Mouse (Mus musculus) right cerebral cortex, adult 18-20 months (tissue): ENCODE data around the gene Prkca.
A peak's percentile ranks its signal among the peaks of the same experiment; 100 is the strongest.
"Not testable (repeated sequence)": the region's sequence is repeated elsewhere in the genome, so short reads cannot be mapped to it uniquely, and the experiment has no call there.

ENCODE experiments used
- DNase-seq: peaks from one replicate; pipeline ENCODE4 v3.0.0; 2022; ENCODE audit warnings: mixed read lengths

Prkca gene

DNA sequence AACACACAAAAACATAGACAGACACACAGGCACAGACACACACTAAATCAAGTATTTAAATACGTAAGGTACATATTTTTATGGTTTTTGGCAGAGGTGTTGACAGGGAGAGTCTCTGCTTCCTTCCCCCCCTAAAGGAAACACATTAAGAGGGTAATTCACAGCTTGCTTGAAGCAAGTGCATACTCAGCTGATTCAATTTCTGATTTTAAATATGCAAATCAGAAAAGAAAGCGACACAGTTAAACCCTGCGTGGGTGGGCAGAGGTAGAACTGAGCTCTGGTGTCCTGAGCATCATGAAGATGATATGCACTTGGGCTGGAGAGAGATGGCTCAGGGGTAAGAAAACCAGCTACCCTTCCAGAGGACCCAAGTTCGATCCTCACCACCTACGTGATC lies 248.9 kb downstream of the Prkca start:
- no peak for DNase-seq

DNA sequence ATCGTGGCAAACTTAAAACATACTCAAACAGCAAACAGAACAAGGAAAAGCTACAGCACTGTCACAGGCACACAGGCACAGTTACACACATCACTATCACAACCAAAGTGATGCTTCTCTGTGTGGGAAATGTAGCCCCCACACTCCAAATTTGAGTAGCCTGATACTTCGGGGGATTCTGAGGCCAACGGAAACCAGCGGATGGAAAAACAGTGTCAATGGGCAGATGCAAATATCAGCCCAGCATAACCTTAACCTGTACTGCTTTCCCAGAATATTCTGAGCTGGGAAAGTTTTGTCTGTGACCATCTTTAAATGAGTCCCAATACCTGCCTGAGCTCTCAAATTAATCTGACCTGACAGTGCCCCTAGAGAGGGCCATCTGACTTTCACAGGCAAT lies 250.5 kb downstream of the Prkca start:
- no peak for DNase-seq

DNA sequence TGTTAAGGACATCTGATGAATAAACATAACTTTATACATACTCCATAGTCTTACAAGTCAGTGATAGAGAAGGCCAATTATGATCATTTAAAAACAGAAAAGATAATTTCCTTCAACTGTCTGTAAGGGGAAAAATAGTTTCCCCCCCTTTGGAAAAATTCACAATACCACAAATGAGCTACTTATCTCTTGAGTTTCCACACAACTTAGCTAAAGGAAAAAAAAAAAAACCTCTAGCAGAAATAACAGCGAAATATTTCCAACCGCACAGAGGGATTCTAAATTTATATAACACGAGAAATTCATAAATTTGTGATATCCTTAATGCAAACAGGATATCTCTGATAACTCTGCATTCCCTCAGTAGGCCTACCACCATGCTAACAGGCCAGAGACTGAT lies 252.5 kb downstream of the Prkca start:
- DNase-seq = no peak

DNA sequence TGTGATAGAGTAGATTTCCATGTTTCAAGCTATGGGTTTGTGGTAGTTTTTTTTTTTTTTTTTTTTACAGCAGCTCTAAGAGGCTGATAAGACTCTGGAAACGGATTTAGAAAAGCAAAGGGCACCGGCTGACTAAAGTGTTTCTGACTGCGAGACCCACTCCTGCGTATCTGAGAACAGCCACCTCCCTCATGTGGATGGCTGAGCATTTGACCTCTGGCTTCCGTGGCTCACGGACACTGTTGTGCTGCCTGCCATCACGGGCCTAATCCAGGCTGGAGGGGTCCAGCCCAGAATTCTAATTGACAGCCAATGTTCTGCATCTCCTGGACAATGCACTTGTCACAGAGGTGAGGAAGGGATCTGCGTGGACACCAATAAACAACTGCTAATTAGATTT lies 253.0 kb downstream of the Prkca start:
- DNase-seq = no peak

DNA sequence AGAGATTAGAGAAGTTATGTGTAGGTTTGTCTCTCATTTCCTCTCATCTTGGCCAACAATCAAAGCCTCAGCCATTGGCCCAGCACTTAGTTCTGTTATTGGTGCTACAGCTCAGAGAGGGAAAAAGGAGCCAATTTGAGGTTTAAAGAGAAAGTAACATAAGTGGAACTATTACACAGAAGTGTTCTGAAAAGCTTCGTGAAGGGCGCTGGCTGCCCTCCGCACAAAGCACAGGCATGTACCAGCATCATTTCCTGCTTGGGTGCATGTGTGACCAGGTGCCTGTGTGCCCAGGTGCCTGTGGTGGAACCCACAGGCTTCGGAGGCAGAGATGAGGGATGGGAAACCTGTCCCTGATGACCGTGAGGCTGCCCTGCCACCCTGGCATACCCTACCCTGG lies 255.7 kb downstream of the Prkca start:
- no peak for DNase-seq

DNA sequence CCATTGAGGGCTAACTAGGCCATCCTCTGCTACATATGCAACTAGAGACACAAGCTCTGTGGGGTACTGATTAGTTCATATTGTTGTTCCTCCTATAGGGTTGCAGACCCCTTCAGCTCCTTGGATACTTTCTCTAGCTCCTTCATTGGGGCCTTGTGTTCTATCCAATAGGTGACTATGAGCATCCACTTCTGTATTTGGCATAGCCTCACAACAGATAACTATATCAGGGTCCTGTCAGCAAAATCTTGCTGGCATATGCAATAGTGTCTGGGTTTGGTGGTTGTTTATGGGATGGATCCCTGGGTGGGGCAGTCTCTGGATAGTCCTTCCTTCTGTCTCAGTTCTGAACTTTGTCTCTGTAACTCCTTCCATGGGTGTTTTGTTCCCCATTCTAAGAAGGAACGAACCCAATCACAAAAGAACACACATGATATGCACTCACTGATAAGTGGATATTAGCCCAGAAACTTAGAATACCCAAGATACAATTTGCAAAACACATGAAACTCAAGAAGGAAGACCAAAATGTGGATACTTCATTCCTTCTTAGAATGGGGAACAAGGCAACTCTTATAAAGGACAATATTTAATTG lies 256.5 kb downstream of the Prkca start:
- DNase-seq = not testable (repeated sequence)

DNA sequence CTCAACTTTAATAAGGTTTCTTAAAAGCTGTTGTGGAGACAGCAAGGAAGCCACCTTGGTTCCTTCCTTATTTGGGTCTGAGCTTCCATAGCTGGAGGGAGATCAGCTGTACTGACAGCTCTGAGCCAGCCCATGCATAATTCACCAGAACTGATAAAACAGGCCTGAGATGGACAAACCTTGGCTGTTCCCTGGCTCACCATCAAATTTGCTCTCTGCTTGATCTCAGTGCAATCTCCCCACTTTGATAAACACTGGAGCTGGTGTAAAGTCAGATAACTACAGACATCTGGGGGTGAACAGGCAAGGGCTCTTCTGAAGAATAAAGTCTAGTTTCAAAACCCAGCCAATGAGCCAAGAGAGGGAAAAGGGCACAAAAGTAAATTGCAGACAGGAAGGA lies 261.1 kb downstream of the Prkca start:
- no peak for DNase-seq

DNA sequence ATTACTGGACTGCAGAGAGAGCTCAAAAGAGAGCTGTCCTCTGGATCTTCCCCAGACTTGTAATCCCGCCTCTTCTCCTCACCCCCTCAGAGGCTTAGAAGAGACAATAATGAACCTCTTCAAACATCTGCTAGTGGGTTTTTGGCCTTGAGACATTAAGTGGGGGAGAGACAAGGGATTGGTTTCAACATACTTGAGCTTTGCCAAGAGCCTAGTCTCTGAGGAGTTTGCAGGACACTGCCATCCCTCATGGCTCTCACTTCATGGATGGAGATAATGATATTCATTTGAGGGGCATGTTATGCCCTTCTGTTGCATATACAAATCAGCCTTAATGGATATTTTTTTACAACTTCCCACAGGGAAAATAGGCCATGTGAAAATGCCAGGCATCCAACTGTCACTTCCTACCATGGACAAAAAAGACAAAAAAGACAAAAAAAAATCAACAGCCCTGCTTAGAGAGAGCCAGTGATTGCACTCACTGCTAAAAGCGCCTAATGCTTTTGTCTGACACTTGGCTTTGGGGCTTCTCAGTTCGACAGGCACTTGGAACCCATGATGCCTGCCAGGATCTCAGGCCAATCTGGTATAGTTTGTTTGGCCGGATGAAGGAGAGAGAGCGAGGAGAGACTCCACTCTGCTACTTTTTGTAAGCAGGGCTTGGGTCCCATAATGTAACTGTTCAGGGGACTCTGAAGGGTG lies 263.6 kb downstream of the Prkca start:
- DNase-seq = no peak

DNA sequence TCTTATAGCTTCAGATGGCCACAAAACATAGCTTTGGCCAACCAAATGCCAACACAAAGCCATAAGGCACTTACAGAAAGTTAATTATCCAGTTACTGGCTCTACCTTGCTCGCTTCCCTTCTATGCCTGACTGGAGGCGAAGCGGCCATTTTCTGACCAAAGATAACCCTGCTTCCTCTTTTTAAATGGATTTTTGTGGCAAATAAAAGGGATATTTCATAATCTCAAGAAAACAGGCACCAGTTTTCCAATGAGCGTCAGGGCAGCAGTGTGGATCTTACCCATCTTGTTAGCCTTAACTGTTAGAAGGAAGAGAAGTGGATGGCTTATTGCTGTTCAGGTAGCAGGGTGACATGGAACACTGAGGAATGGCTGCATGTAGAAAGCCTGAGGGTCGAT lies 264.3 kb downstream of the Prkca start:
- DNase-seq = no peak

DNA sequence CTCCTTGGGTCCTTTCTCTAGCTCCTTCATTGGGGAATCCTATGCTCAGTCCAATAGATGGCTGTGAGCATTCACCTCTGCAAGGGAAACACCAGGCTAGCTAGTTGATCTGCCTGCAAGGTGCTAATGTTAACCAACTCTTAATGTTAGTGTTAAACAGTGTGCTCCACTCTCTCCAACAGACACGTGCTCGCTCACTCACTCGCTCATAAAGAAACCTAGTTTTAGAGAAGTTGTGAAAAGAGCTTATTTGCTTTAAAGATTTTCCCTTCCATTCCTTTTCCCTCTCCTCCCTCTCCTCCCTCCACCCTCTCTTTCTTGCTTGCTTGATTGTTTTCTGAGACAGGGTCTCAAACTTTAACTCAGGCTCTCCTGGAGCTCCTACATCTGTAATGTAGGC lies 266.2 kb downstream of the Prkca start:
- DNase-seq = no peak

DNA sequence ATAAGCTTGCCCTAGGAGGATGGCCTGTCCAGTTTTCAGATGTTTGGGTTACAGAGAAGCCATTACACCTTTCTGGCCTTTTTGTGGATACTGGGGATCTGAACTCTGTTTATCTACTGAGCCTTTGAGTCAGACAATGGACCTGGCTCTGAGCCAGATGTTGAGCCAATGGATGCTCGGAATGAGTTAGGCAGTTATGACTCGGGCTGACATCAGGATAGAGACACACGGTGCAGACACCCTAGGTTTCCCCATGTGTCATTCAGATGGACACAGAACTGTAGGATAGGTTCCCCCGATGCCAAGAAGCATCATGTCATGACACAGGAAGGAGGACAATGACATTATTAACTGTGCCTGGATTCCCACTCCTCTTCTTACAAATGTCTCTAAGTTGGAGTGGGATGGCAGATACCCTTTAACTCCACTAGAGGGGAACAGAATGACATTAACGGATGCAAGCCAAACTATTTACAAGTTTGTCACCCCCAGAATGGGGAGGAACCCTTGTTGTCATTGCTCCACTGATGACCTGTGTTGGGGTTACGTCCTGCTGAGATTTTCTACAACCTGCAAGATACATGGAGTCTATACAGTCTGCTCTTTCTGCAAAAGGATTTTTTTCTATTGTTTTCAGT lies 271.0 kb downstream of the Prkca start:
- no peak for DNase-seq

DNA sequence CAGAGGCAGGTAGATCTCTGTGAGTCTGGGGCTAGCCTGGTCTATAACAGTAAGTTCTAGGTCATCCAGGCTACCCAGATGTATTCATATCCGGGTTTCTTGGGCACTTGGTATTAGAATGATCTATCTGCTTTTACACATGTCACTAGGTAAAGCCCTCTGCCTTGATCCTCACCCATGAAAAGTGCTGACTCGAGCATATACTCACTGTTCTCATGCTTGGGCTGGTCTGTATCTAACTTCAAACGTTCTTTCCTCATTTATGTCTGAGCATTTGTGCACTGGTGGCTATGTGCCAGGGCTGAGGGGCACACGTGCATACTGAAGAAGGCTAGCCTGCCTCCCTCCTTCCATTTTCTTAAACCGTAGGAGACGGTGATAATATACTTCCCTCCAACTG lies 272.5 kb downstream of the Prkca start:
- DNase-seq = no peak

DNA sequence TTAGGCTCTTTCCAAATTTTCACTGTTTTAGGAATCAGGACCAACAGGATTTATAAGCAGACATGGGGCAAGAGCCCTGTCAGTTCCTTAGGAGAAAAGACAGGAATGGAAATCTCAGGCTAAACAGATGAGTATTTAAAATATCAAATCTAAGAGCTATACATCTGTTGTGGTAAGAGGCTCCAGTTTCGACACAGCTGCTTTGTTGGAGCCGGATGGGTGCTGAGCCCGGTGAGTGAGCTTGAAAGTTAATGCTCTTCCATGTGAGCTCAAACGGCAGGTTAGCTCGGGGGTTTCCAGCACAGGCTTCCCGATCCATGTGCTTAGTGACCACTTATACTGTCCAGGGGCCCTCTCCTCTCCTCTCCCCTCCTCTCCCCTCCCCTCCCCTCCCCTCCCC lies 273.7 kb downstream of the Prkca start:
- DNase-seq = no peak

DNA sequence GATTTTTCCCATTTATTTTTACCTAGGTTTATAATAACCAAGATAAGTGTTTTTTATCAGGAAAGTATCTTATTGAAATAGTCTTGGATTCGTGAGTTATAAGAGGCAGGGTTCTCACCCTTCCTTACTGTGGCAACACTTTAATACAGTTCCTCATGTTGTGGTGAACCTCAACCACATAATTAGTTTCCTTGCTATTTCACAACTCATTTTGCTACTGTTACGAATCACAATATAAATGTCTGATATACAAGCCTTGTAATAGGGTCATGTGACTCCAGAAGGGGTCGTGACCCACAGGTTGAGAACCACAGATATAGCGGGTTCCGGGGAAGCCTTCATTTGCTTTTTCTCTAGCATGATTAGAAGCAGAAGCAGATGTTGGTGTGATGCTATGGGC lies 275.3 kb downstream of the Prkca start:
- no peak for DNase-seq

DNA sequence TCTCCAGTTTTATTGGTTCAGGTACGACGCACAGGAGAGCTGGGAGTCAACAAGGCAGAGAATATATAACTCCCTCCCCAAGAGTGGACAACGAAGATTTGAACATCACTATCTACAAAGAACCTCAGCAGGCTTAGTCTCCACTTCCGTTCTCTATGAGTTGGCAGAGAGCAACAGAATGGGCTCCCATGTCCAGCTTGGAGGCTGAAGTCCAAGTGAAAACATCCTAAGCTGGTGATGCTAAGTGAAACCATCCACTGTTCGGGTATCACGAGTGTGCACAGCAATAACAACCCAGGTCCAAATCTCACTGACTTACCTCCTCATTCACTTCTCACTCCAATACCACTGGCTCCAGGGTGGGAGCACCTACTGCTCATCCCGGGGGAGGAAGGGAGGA lies 276.6 kb downstream of the Prkca start:
- no peak for DNase-seq

DNA sequence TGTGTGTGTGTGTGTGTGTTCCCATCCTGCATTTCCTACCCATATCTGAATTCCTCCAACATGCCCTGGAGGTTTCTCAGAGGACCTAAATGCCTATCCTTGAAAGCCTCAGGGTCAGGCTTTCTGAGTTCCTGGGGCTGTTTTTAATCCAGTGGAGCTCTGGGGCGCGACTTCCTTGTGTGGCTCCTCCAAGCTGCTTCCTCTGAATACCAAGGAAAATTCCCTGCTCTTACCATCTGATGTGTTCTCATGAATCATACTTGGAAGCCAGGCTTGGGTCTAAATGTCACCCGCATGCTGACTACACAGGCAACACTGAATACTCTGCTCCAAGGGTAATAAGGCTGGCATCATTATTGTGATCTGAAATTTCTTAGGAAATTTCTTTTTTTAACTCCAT lies 279.3 kb downstream of the Prkca start:
- DNase-seq = no peak

DNA sequence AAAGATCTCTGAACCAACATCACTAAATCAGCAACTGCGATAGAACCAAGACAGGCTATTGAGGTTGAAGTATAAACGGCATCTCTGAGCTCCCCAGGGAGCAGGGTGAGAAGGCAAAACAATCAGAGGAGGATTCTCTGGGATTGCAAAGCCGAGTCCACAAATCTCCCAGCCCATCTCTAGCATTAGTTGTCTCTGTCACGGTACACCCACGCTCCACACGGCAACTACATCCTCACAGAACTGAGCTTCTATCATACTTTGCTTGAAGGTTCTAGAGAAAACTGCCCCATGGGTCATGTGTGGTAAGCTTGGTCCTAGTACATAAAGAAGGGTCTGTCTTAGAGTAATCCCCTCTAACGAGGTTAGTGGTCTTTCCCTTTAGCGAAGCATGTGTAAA lies 280.6 kb downstream of the Prkca start:
- DNase-seq = no peak

DNA sequence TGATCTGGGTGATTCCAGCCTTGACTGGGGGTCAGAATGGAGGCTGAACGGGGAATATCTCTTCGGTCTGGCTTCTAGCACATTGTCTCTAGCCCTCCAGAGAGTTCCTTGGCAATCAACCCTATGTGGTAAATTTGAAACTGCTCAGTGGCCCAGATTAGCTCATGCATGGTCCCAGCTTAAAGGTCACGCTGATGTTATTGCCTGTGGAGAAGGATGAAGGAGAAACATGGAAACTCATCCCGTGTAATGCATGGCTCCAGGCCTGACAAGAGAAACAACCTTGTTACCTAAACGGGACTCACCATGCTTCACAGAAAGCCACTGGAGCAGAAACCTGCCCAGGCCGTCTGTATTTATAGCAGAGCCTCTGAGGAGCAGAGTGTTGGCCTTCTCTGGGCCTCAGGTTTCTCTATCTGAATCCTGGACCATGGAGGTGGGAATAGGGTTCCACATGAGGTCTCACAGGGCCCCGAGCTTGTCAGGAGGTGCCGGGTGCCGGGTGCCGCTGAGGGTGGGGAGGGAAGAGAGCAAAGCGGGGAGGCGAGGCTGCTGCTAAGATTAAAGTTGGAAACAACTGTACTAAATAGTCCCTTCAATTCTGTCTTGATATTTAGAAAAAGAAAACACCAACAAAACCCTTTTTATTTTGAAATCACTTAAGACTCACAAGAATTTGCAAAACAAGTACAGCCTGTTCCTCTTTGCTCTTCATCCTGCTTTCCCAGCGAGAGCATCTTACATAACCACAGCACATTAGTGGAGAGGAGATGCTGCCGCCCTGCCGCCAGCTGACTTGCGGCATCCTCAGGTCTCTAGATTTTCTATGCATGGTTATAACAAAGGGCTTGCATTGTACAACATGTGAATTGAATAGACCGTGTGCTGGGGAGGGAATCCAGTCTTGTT lies 281.9 kb downstream of the Prkca start:
- peak; percentile 78 for DNase-seq

DNA sequence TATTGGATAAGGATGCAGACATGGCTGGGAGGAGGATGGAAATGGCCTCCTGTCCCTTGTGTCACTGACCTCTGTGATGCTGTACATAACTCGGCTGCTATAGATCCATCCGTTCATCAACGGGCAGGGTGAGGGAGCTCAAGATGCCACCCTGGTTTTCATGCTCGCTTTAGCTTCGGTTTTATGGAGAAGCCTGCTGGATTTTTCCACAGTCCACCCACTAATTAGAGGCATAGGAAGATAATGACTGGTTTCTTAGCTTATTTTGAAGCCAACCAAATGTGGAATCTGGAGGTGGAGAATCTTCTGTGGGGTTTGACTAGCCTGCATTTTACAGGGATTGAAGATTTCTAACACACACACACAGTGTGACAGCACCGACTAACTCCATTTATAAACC lies 286.6 kb downstream of the Prkca start:
- peak; percentile 28 for DNase-seq

DNA sequence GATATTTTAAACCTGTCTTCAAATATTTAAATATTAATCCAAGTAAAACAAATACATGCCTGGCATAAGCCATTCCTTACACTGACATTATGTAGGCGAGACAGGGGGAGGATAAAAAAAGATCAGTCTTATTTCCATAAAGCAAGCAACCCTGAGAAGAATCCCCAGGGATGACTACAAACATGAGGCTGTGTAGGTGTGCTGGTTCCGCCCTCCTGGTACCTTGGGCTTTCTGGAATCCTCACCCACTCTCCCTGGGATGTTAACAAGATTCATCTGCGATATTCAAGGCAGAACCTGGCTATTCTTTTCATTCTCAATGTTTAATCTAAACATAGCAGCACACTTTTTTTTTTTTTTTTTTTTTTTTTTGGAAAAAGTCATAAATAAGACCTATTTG lies 289.1 kb downstream of the Prkca start:
- DNase-seq = peak; percentile 48

DNA sequence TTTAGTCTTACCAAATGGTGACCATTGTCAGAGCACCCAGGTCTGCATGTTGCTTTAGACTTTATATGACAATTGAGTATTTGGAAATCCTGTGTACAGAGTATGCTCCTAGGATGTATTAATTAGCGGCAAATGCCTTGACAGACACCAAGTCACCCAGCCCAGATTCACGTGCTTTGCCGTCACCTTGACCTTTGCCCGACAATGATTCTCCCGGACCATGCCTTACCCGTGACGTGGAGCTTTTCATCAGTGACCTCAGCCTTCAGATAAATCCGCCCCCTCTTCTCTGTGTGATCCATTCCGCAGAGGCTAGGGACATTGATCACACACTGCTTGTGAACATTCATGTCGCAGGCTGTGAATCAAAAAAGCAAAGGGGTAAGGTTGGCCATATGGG lies 290.0 kb downstream of the Prkca start:
- DNase-seq = no peak

DNA sequence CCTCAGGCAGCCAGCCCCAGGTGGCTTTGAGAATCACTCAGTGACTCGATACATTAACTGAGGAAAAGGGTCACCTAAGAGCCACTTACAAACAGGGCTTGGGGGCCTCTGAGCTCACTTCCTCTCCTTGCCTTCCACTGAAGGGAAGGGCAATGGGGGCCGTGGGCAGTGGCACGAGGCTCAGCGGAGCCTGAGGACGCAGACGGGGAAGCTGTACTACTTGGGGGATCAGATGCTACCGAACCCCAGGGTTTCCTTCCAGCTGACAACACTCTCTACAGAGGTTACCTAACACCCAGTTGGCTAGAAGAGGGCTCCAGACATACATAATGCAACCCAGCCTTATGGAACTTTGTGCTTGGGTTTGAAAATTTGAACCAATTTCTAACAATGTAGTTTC lies 302.1 kb downstream of the Prkca start:
- no peak for DNase-seq

DNA sequence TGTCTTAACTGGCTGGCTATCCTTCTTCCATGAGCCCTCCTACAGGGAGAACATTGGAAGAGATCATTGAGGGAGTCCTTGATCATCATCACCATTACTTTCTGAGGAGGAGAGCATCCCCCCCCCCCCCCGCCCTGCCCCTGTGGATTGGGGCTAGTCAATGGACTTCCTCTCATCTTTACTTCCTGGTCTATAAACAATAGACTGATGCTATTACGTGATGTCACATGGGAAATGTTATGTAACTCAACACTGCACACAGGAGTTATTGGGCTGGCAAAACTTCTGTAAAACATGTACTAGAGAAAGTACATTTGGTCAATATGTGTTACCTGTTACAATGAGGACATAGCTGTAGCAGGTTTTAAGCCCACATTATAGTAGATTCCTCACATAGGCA lies 302.9 kb downstream of the Prkca start:
- no peak for DNase-seq

DNA sequence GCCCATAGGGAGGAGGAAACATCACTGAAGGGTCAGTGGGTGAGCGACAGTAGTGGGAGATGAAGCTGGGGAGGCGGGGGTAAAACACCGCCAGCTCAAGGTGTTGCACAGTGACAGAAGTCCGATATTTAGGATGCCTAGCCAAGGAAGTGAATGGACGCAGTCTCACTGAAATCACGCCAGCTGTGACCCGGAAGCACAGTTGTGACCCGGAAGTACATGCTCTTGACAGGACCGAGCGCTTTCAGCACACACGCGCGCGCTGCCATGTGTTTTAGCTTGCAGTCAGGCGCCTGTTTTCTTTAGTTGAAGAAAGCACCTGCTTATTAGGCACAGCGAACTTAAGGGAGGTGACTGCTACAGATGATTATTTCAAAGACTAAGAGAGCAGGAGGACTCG lies 304.0 kb downstream of the Prkca start:
- DNase-seq = no peak
